Mouse (Mus musculus): ENCODE results near the gene Ahsg. TPM values are rescaled to one million over a fixed set of nuclear protein-coding genes. Genes with fewer than 3 reads are reported as not detected.

Ahsg gene
- polyA plus RNA-seq, 1 experiment from 2014 or later, result 2.2 TPM

GRCm38 (mm10) chr16:22856773-22857172 lies 34.3 kb upstream of the Ahsg start:
- WGBS (ENCODE audit: insufficient replicate concordance), result 11% methylated on average over 9 of the region's 9 CpGs
- peak overlapping the region; percentile 63 for H3K4me2 ChIP-seq
- H3K27ac ChIP-seq (ENCODE audit: low read depth, low read length), result peak overlapping the region; percentile 70
- H3K9ac ChIP-seq (ENCODE audit: low read depth, low read length), result peak overlapping the region; percentile 71
- H3K27me3 ChIP-seq (ENCODE audit: control insufficient read depth, insufficient read depth, low read length), result no peaks in the 10 kb centered on the region
- peak overlapping the region; percentile 99 for H3K4me3 ChIP-seq (ENCODE audit: low read depth, low read length)
- peaks cover 7% of the 10 kb centered on the region for H3K4me1 ChIP-seq (ENCODE audit: control insufficient read depth, insufficient read depth, low read length)
- no peaks in the 10 kb centered on the region for H3K9me3 ChIP-seq (replicated peaks; ENCODE audit: control insufficient read depth, low read length)
- H3K36me3 ChIP-seq (ENCODE audit: control insufficient read depth, insufficient read depth, low read length), result no peaks in the 10 kb centered on the region
- no peak for ATAC-seq (replicated peaks; ENCODE audit: insufficient number of reproducible peaks, low FRiP score, low TSS enrichment)

GRCm38 (mm10) chr16:22857431-22858113 lies 33.5 kb upstream of the Ahsg start, which contains the start of the genes Tbccd1 and Dnajb11:
TSS of gene Tbccd1 (minus strand) at chr16:22857669.
TSS of gene Dnajb11 (plus strand) at chr16:22857845.
- no peaks in the 10 kb centered on the region for H3K9me3 ChIP-seq (replicated peaks; ENCODE audit: control insufficient read depth, low read length)
- peak within 1 kb of the TSS; percentile 99 for H3K4me3 ChIP-seq (ENCODE audit: low read depth, low read length)
- peak within 1 kb of the TSS; percentile 83 for H3K4me2 ChIP-seq
- H3K9ac ChIP-seq (ENCODE audit: low read depth, low read length), result peak within 1 kb of the TSS; percentile 96
- peak; percentile 99 for ATAC-seq (replicated peaks; ENCODE audit: insufficient number of reproducible peaks, low FRiP score, low TSS enrichment)
- under 1% methylated on average over 62 of the region's 62 CpGs for WGBS (ENCODE audit: insufficient replicate concordance)
- H3K36me3 ChIP-seq (ENCODE audit: control insufficient read depth, insufficient read depth, low read length), result peaks cover 3% of the 10 kb centered on the region; the same call in 1 of the 2 replicates
- H3K4me1 ChIP-seq (ENCODE audit: control insufficient read depth, insufficient read depth, low read length), result peaks cover 7% of the 10 kb centered on the region
- peak within 1 kb of the TSS; percentile 82 for H3K27ac ChIP-seq (ENCODE audit: low read depth, low read length)
- H3K27me3 ChIP-seq (ENCODE audit: control insufficient read depth, insufficient read depth, low read length), result no peaks in the 10 kb centered on the region

- WGBS (ENCODE audit: insufficient replicate concordance), result 88% methylated on average over 8 of the region's 8 CpGs
- no peak overlapping the region for H3K27ac ChIP-seq (ENCODE audit: low read depth, low read length)
- H3K4me1 ChIP-seq (ENCODE audit: control insufficient read depth, insufficient read depth, low read length), result no peaks in the 10 kb centered on the region
- no peak overlapping the region for H3K4me2 ChIP-seq
- no peak overlapping the region for H3K4me3 ChIP-seq (ENCODE audit: low read depth, low read length)
- no peak overlapping the region for H3K9ac ChIP-seq (ENCODE audit: low read depth, low read length)
- ATAC-seq (replicated peaks; ENCODE audit: insufficient number of reproducible peaks, low FRiP score, low TSS enrichment), result no peak
- no peaks in the 10 kb centered on the region for H3K9me3 ChIP-seq (replicated peaks; ENCODE audit: control insufficient read depth, low read length)
- H3K36me3 ChIP-seq (ENCODE audit: control insufficient read depth, insufficient read depth, low read length), result peaks cover 21% of the 10 kb centered on the region
- no peaks in the 10 kb centered on the region for H3K27me3 ChIP-seq (ENCODE audit: control insufficient read depth, insufficient read depth, low read length)
These were observed 18.7 kb upstream of the Ahsg start for GRCm38 (mm10) chr16:22872397-22872796.

- no peak overlapping the region for H3K9ac ChIP-seq (ENCODE audit: low read depth, low read length)
- H3K36me3 ChIP-seq (ENCODE audit: control insufficient read depth, insufficient read depth, low read length), result peaks cover 18% of the 10 kb centered on the region
- no peak overlapping the region for H3K4me2 ChIP-seq
- WGBS (ENCODE audit: insufficient replicate concordance), result 58% methylated on average over 4 of the region's 4 CpGs
- H3K27ac ChIP-seq (ENCODE audit: low read depth, low read length), result no peak overlapping the region
- H3K4me1 ChIP-seq (ENCODE audit: control insufficient read depth, insufficient read depth, low read length), result no peaks in the 10 kb centered on the region
- no peaks in the 10 kb centered on the region for H3K27me3 ChIP-seq (ENCODE audit: control insufficient read depth, insufficient read depth, low read length)
- ATAC-seq (replicated peaks; ENCODE audit: insufficient number of reproducible peaks, low FRiP score, low TSS enrichment), result no peak
- no peaks in the 10 kb centered on the region for H3K9me3 ChIP-seq (replicated peaks; ENCODE audit: control insufficient read depth, low read length)
- H3K4me3 ChIP-seq (ENCODE audit: low read depth, low read length), result no peak overlapping the region
These were observed 17.7 kb upstream of the Ahsg start for GRCm38 (mm10) chr16:22873369-22873768.

GRCm38 (mm10) chr16:22876218-22877043 lies 14.6 kb upstream of the Ahsg start:
- no peak for ATAC-seq (replicated peaks; ENCODE audit: insufficient number of reproducible peaks, low FRiP score, low TSS enrichment)
- H3K4me1 ChIP-seq (ENCODE audit: control insufficient read depth, insufficient read depth, low read length), result no peaks in the 10 kb centered on the region
- H3K36me3 ChIP-seq (ENCODE audit: control insufficient read depth, insufficient read depth, low read length), result 0 out of 2 replicates have a peak, but pooled peaks cover 3% of the 10 kb centered on the region
- WGBS (ENCODE audit: insufficient replicate concordance), result 41% methylated on average over 9 of the region's 9 CpGs
- H3K9me3 ChIP-seq (replicated peaks; ENCODE audit: control insufficient read depth, low read length), result no peaks in the 10 kb centered on the region
- no peaks in the 10 kb centered on the region for H3K27me3 ChIP-seq (ENCODE audit: control insufficient read depth, insufficient read depth, low read length)
- no peak overlapping the region for H3K4me3 ChIP-seq (ENCODE audit: low read depth, low read length)
- no peak overlapping the region for H3K27ac ChIP-seq (ENCODE audit: low read depth, low read length)
- H3K9ac ChIP-seq (ENCODE audit: low read depth, low read length), result no peak overlapping the region
- no peak overlapping the region for H3K4me2 ChIP-seq

GRCm38 (mm10) chr16:22877660-22878390 lies 13.3 kb upstream of the Ahsg start:
- Histone ChIP-seq H3K9me3 (replicated peaks; ENCODE audit: control insufficient read depth, low read length) (no peaks in the 10 kb centered on the region), H3K27ac (ENCODE audit: low read depth, low read length) (no peak overlapping the region), H3K4me1 (ENCODE audit: control insufficient read depth, insufficient read depth, low read length) (no peaks in the 10 kb centered on the region), H3K9ac (ENCODE audit: low read depth, low read length) (no peak overlapping the region), H3K4me2 (no peak overlapping the region), H3K27me3 (ENCODE audit: control insufficient read depth, insufficient read depth, low read length) (no peaks in the 10 kb centered on the region), H3K36me3 (ENCODE audit: control insufficient read depth, insufficient read depth, low read length) (no peaks in the 10 kb centered on the region), H3K4me3 (ENCODE audit: low read depth, low read length) (no peak overlapping the region)
- ATAC-seq (replicated peaks; ENCODE audit: insufficient number of reproducible peaks, low FRiP score, low TSS enrichment), result no peak
- WGBS (ENCODE audit: insufficient replicate concordance), result 73% methylated on average over 11 of the region's 11 CpGs

GRCm38 (mm10) chr16:22878716-22879115 lies 12.4 kb upstream of the Ahsg start:
- Histone ChIP-seq H3K9ac (ENCODE audit: low read depth, low read length) (no peak overlapping the region), H3K27me3 (ENCODE audit: control insufficient read depth, insufficient read depth, low read length) (no peaks in the 10 kb centered on the region), H3K4me2 (no peak overlapping the region), H3K27ac (ENCODE audit: low read depth, low read length) (no peak overlapping the region), H3K4me3 (ENCODE audit: low read depth, low read length) (no peak overlapping the region), H3K4me1 (ENCODE audit: control insufficient read depth, insufficient read depth, low read length) (no peaks in the 10 kb centered on the region), H3K36me3 (ENCODE audit: control insufficient read depth, insufficient read depth, low read length) (no peaks in the 10 kb centered on the region), H3K9me3 (replicated peaks; ENCODE audit: control insufficient read depth, low read length) (no peaks in the 10 kb centered on the region)
- 71% methylated on average over 7 of the region's 7 CpGs for WGBS (ENCODE audit: insufficient replicate concordance)
- no peak for ATAC-seq (replicated peaks; ENCODE audit: insufficient number of reproducible peaks, low FRiP score, low TSS enrichment)

GRCm38 (mm10) chr16:22879945-22880595 lies 11.0 kb upstream of the Ahsg start:
- 70% methylated on average over 7 of the region's 7 CpGs for WGBS (ENCODE audit: insufficient replicate concordance)
- no peak overlapping the region for H3K27ac ChIP-seq (ENCODE audit: low read depth, low read length)
- H3K4me2 ChIP-seq, result no peak overlapping the region
- H3K9ac ChIP-seq (ENCODE audit: low read depth, low read length), result no peak overlapping the region
- no peak for ATAC-seq (replicated peaks; ENCODE audit: insufficient number of reproducible peaks, low FRiP score, low TSS enrichment)
- H3K4me1 ChIP-seq (ENCODE audit: control insufficient read depth, insufficient read depth, low read length), result no peaks in the 10 kb centered on the region
- no peaks in the 10 kb centered on the region for H3K36me3 ChIP-seq (ENCODE audit: control insufficient read depth, insufficient read depth, low read length)
- no peaks in the 10 kb centered on the region for H3K9me3 ChIP-seq (replicated peaks; ENCODE audit: control insufficient read depth, low read length)
- H3K4me3 ChIP-seq (ENCODE audit: low read depth, low read length), result no peak overlapping the region
- H3K27me3 ChIP-seq (ENCODE audit: control insufficient read depth, insufficient read depth, low read length), result no peaks in the 10 kb centered on the region

Data from heart, embryonic 11.5 days (tissue).